Mouse (Mus musculus) C2C12 (cell line): ENCODE measurements around the gene Adora1.

Experiments
- CTCF ChIP-seq: IDR thresholded peaks from one replicate; pipeline ENCODE4 v1.5.1; 2011; ENCODE audit not compliant: control insufficient read depth, insufficient read depth, insufficient read length
- MAX ChIP-seq: IDR thresholded peaks from one replicate; pipeline ENCODE4 v1.6.1; 2011; ENCODE audit warnings: mild to moderate bottlenecking, control low read depth
- MYOG ChIP-seq: IDR thresholded peaks from one replicate; pipeline ENCODE4 v1.6.1; 2011; ENCODE audit not compliant: control insufficient read depth, insufficient read length; ENCODE audit errors: extremely low read depth
- USF1 ChIP-seq: IDR thresholded peaks from one replicate; pipeline ENCODE4 v1.6.1; 2011; ENCODE audit warnings: low read depth, mild to moderate bottlenecking, control low read depth, moderate library complexity

DNA sequence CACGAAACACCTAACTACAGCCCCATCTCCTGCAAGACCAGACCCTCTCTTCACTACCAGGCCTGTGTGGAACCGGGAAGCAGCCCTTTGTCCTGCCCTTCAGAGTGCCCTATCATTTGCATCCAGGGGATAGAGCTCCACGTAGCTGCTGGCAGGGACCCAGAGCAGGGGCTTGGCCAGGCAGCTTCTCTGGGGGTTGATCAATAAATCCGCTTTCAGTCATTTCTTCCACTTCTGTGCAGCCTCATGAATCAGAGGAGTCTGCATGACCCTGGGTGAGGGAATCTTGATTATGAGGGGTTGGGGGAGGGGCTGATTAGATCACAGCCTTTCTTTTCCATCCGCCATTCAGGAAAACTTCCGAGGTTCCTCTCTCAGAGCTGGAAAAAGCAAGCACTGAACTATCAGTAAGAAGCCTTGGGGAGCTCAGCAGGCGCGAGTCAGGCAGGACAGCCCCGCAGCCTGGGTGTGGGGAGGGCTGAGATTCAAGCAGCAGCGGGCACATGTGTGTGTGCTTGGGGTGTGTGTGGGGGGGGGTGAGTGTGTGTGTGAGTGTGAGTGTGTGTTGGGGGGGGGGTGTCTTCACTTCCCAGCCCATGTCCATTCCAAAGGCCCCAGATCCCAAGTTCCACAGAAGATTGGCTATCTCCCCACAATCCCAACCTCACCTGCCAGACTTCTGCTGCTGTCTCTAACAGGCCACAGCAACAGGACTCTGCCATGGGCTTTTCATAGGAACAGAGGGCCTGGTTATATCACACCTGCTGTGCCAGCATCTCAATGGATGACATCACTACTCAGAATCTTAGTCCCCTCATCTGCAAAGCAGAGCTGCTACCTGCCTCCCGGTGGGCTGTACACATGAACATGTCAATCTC is 19.2 kb downstream of the Adora1 start:
- TF ChIP-seq MAX, result no peak
- no peak for TF ChIP-seq MYOG
- no peak for TF ChIP-seq CTCF
- TF ChIP-seq USF1, result no peak
